Mouse (Mus musculus): ENCODE measurements at regions not wholly inside any gene's neighbourhood (a gene's known extent, or its start where the extent isn't known, plus 50 kb on each side); places are given as distances from the start of the nearest gene placed in this dataset.

- peak; percentile 72 to 78 for DNase-seq (ENCODE audit: low spot score in 2 of 2)
Measured at GRCm38 (mm10) chr4:127640251-127641085, 282.5 kb upstream of the Gjb5 start.

- no peak for DNase-seq (ENCODE audit: low spot score in 2 of 2)
Measured at GRCm38 (mm10) chr4:127639765-127640164, 281.8 kb upstream of the Gjb5 start.

GRCm38 (mm10) chr4:127636934-127637333 is 279.0 kb upstream of the Gjb5 start:
- no peak for DNase-seq (ENCODE audit: low spot score in 2 of 2)

- no peak for DNase-seq (ENCODE audit: low spot score in 2 of 2)
Measured at GRCm38 (mm10) chr4:127635262-127635661, 277.3 kb upstream of the Gjb5 start.

- DNase-seq (ENCODE audit: low spot score in 2 of 2): no peak
Measured at GRCm38 (mm10) chr4:127619870-127620269, 261.9 kb upstream of the Gjb5 start.

GRCm38 (mm10) chr4:127612761-127613160 is 254.8 kb upstream of the Gjb5 start:
- DNase-seq (ENCODE audit: low spot score in 2 of 2): peak in 1 of 2 experiments; percentile 21

- peak; percentile 52 to 68 for DNase-seq (ENCODE audit: low spot score in 2 of 2)
Measured at GRCm38 (mm10) chr4:127600919-127601318, 242.9 kb upstream of the Gjb5 start.

GRCm38 (mm10) chr4:127598610-127599009 is 240.6 kb upstream of the Gjb5 start:
- DNase-seq (ENCODE audit: low spot score in 2 of 2): no peak

- no peak for DNase-seq (ENCODE audit: low spot score in 2 of 2)
Measured at GRCm38 (mm10) chr4:127594081-127594480, 236.1 kb upstream of the Gjb5 start.

GRCm38 (mm10) chr4:127591540-127591939 is 233.6 kb upstream of the Gjb5 start:
- no peak for DNase-seq (ENCODE audit: low spot score in 2 of 2)

- DNase-seq (ENCODE audit: low spot score in 2 of 2): no peak
Measured at GRCm38 (mm10) chr4:127586822-127587221, 228.8 kb upstream of the Gjb5 start.

GRCm38 (mm10) chr4:127576521-127576920 is 218.5 kb upstream of the Gjb5 start:
- DNase-seq (ENCODE audit: low spot score in 2 of 2): peak; percentile 37 to 72

- no peak for DNase-seq (ENCODE audit: low spot score in 2 of 2)
Measured at GRCm38 (mm10) chr4:127562602-127563001, 204.6 kb upstream of the Gjb5 start.

GRCm38 (mm10) chr4:127558572-127558971 is 200.6 kb upstream of the Gjb5 start:
- no peak for DNase-seq (ENCODE audit: low spot score in 2 of 2)

GRCm38 (mm10) chr4:127552456-127553225 is 194.7 kb upstream of the Gjb5 start:
- no peak for DNase-seq (ENCODE audit: low spot score in 2 of 2)

GRCm38 (mm10) chr4:127549581-127549980 is 191.6 kb upstream of the Gjb5 start:
- DNase-seq (ENCODE audit: low spot score in 2 of 2): no peak

- no peak for DNase-seq (ENCODE audit: low spot score in 2 of 2)
Measured at GRCm38 (mm10) chr4:127549018-127549417, 191.0 kb upstream of the Gjb5 start.

GRCm38 (mm10) chr4:127545106-127545505 is 187.1 kb upstream of the Gjb5 start:
- no peak for DNase-seq (ENCODE audit: low spot score in 2 of 2)

- peak; percentile 46 for DNase-seq (ENCODE audit: low spot score in 2 of 2)
Measured at GRCm38 (mm10) chr4:127543276-127543675, 185.3 kb upstream of the Gjb5 start.

- DNase-seq (ENCODE audit: low spot score in 2 of 2): peak; percentile 20
Measured at GRCm38 (mm10) chr4:127542771-127543170, 184.8 kb upstream of the Gjb5 start.

- DNase-seq (ENCODE audit: low spot score in 2 of 2): peak; percentile 17 to 46
Measured at GRCm38 (mm10) chr4:127536952-127537351, 179.0 kb upstream of the Gjb5 start.

- no peak for DNase-seq (ENCODE audit: low spot score in 2 of 2)
Measured at GRCm38 (mm10) chr4:127535630-127536029, 177.6 kb upstream of the Gjb5 start.

GRCm38 (mm10) chr4:127534411-127534810 is 176.4 kb upstream of the Gjb5 start:
- DNase-seq (ENCODE audit: low spot score in 2 of 2): no peak

All from layer of hippocampus, adult 8-10 months (tissue).